Mouse (Mus musculus): ENCODE data around the gene Cadm1.

Gene Cadm1

GRCm38 (mm10) chr9:47529602-47530450 is at the start of gene Cadm1:
Cadm1 (plus strand) TSS chr9:47530173.
- peak; percentile 96 to 97 for DNase-seq (ENCODE audit: low spot score in 2 of 2)

DNA sequence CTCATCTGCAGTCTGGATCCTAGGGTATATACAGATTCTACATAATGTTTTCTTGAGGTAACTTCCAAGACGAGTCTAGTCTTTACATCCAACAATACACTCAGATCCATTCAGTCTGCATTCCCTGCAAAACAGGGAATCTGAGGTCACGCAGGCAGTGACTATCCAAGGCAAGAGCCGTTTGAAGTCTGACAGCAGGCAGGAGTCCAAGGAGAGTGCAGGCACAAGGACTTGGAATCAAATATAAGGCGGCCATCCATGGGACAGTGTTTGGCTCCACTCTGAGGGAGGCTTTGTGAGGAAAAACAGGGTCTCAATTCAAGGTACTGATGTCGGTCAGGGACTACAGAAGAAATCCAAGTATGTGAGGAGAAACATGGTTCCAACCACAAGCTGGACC is 45.5 kb upstream of the Cadm1 start:
- DNase-seq (ENCODE audit: low spot score in 2 of 2): no peak

GRCm38 (mm10) chr9:47485186-47485585 is 44.8 kb upstream of the Cadm1 start:
- no peak for DNase-seq (ENCODE audit: low spot score in 2 of 2)

GRCm38 (mm10) chr9:47499761-47500160 is 30.2 kb upstream of the Cadm1 start:
- no peak for DNase-seq (ENCODE audit: low spot score in 2 of 2)

DNA sequence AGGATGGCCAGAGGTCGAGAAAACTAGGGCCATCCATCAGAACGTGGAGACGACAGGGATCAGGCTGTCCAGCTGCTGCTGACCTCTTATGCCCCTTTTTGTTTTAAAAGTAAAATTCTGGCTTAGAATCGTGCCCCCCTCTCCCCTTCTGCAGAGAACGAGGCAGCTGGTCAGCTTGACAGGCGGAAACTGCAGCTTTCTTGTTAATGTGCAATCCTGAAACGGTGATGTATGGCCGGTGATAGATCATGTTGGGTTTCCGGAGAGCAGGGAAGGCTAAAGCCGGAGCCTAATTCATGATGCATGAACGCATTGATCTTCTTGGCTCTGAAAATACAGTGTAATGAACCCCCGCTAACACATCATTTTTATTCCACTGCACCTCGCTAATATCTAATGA is 24.0 kb upstream of the Cadm1 start:
- no peak for DNase-seq (ENCODE audit: low spot score in 2 of 2)

DNA sequence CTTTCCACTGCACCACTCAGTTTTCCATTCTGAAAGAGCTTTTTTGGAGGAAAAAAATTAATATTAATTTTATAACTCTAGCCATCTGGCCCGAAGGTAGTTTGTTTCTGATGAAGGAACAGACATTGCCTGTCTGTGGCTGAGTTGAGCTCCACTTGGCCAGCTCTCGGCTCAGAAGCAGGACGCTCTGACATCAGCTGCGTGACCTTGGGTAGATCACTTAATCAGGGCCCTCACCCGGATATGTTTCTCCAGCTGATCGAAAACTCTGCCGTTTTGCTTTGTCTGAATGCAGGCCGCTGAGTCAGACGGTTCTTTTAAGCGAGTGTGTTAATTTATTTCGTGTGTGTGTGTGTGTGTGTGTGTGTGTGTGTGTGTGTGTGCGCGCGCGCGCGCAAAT is 23.1 kb upstream of the Cadm1 start:
- no peak for DNase-seq (ENCODE audit: low spot score in 2 of 2)

- DNase-seq (ENCODE audit: low spot score in 2 of 2): no peak
These were observed 21.9 kb upstream of the Cadm1 start for GRCm38 (mm10) chr9:47508109-47508508.

DNA sequence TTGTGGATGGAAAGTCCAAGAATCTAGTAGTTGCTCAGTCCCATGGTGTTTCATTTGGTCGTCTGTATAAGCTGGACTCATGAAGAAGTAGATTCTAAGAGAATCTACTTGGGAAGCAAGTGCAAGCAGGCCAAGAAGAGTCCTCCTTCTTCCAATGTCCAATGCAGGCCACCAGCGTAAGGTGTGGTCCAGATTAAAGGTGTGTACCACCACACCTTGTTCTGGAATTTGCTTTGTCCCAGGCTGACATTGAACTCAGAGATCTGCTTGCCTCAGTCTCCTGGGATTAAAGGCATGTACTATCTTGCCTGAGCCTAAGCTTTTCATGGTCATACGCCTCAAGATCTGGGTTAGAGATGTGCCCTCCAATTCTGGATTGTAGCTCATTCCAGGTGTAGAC is 17.5 kb upstream of the Cadm1 start:
- no peak for DNase-seq (ENCODE audit: low spot score in 2 of 2)

DNA sequence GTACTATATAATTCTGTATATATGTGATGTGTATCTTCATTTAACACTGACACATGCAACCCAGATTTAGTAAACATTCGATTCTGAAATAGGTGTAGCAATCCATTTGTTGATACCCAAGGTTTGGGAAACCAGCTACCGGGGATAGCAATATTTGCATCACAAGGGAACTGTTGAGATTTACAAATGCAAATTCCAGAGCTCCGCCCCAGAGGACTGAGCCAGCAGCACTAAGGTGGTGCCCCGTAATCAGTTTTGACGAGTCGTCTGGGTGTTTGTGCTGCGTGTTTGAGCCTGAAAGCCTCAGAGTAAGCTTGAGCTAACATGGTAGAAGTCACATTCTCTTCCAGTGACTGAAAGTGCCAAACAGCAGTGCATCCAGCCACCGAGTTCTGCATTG is 15.7 kb upstream of the Cadm1 start:
- DNase-seq (ENCODE audit: low spot score in 2 of 2): no peak

- no peak for DNase-seq (ENCODE audit: low spot score in 2 of 2)
These were observed 13.7 kb upstream of the Cadm1 start for GRCm38 (mm10) chr9:47516238-47516637.

GRCm38 (mm10) chr9:47527290-47527689 is 2.7 kb upstream of the Cadm1 start:
- no peak for DNase-seq (ENCODE audit: low spot score in 2 of 2)

- DNase-seq (ENCODE audit: low spot score in 2 of 2): no peak
These were observed 2.2 kb upstream of the Cadm1 start for GRCm38 (mm10) chr9:47527741-47528140.

DNA sequence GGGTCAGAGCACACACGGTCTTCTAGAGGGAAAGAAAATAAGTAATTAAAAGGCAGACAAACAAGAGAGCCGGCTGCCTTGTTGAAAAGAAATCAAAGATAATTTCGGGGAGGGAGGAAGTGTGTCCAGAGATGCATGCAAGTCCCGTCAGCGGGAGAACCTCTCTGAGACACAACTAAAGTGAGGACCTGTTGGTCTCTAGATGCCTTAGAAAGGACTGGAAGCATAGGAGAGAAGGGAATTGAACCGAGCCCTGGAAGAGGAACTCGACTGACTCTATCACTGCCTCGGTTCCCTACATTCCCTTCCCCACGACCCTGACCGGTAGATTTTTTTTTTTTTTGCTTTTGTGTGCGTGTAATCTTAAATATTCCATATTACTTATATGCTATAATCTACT is 791 bp upstream of the Cadm1 start:
- no peak for DNase-seq (ENCODE audit: low spot score in 2 of 2)

DNA sequence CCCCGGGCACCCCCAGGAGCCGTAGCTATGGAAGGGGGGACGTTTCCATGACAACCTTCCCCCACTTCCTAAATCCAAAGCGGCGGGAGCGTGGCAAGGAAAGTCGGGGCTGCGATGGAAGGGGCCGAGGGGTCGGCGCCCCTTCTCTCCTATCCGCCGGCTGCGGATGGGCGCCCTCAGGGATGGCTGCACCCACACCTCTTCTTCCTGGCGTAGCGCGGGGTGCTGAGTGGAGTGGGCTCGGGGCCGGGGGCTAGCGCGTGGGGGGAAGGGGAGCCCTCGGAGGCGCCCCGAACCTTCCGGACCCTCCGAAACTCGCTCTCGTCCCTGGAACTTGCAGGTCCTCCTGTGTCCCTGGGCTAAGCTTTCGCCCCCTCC is 560 bp downstream of the Cadm1 start:
- DNase-seq (ENCODE audit: low spot score in 2 of 2): no peak

- peak; percentile 50 to 68 for DNase-seq (ENCODE audit: low spot score in 2 of 2)
These were observed 1.2 kb downstream of the Cadm1 start for GRCm38 (mm10) chr9:47530922-47531850.

GRCm38 (mm10) chr9:47532215-47532865 is 2.4 kb downstream of the Cadm1 start:
- peak in 1 of 2 experiments; percentile 33 for DNase-seq (ENCODE audit: low spot score in 2 of 2)

DNA sequence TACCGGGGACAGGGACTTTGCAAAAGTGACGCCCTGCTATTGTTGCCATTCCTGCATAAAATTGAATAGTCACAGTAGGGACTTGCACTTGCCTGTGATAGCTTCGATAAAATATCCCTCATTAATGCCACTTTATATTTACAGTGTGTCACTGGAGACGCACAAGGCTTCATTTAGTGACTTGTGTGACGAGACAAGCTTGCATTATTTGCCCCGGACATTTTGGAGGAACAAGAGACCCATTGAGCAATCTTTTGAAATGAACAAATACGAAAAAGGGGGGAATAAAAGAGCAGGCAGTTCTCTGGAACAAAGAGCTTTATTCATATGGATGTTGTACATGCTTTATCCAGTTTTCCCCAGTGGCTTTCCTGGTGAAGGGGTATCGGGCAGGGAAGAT is 3.5 kb downstream of the Cadm1 start:
- no peak for DNase-seq (ENCODE audit: low spot score in 2 of 2)

GRCm38 (mm10) chr9:47534573-47535475 is 4.9 kb downstream of the Cadm1 start:
- DNase-seq (ENCODE audit: low spot score in 2 of 2): no peak

- DNase-seq (ENCODE audit: low spot score in 2 of 2): no peak
These were observed 15.3 kb downstream of the Cadm1 start for GRCm38 (mm10) chr9:47545245-47545644.

GRCm38 (mm10) chr9:47545667-47546066 is 15.7 kb downstream of the Cadm1 start:
- DNase-seq (ENCODE audit: low spot score in 2 of 2): no peak

DNA sequence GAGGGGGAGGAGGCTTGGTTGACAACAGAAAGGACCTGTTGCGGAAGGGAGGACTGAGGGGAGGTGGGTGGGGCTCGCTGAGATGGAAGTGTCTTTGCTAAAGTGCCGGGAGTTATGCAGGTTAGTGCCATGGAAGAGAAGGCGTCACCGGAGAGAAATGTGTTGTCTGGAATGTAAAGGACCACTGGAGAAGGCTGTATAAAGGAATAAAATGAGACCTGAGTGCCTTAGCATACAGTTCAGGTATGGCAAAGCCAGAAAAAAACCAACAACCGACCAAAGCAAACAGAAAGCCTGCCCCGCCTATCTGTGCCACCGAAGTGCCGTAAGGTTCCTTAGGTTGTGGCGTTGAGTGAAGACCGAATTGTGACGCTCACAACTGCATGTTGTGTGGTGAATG is 18.4 kb downstream of the Cadm1 start:
- no peak for DNase-seq (ENCODE audit: low spot score in 2 of 2)
